Mouse (Mus musculus) left cerebral cortex, adult 2 months (tissue): ENCODE results near the gene Cfap99. TPM values are rescaled to one million over a fixed set of nuclear protein-coding genes. Genes with fewer than 3 reads are reported as not detected.

ENCODE experiments used
- DNase-seq, 2 experiments: peaks; one replicate each; pipeline ENCODE4 v3.0.0; 2021 to 2022; ENCODE audit warnings: low spot score in 2 of 2, mixed read lengths in 1 of 2; ENCODE audit errors: extremely low spot score in 1 of 2
- H3K27ac ChIP-seq: fragments of 200-600 bp; 2 replicates; pipeline ENCODE4 v1.8.1; 2022
- H3K4me3 ChIP-seq: fragments of 200-600 bp; 2 replicates; pipeline ENCODE4 v1.8.1; 2022
- CTCF ChIP-seq: fragments of 200-600 bp; IDR thresholded peaks from 2 replicates; pipeline ENCODE4 v1.8.1; 2022; ENCODE audit warnings: antibody characterized with exemption, mild to moderate bottlenecking, moderate library complexity
- intact Hi-C: fragments of 180-260 bp; cut with DNase I; formaldehyde crosslinking; loops from one replicate; pipeline ENCODE4 v1.15.1; 2025
- total RNA-seq, 2 experiments: library from RNA; stranded (reverse); gene quantifications; 2 replicates each; pipeline ENCODE4 v1.2.3; 2021

The Cfap99 gene
- total RNA-seq, 2 experiments from 2014 or later: 1.4 to 1.5 TPM

DNA sequence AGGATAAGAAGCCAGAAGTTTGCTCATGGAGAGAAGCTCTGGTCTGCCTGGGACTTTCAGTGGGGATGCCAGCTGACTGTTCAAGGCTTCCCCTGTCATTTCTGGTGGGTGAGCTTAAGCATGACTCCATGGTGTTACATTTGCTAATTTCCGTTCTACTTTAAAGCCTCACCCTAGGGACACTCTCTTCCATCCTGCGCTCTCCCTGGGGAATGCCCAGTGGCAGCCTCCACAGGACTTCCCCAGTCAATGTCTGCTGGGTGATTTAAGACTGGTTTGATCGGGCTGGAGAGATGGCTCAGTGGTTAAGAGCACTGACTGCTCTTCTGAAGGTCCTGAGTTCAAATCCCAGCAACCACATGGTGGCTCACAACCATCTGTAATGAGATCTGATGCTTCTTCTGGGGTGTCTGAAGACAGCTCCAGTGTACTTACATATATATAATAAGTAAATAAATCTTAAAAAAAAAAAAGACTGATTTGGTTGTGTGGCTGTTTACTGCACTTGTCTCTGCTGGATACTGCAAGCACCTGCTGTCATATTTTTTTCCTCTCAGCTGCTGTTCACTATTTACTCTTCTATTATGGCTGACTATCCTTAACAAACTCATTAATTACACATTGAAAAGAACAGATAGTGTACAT lies 29.1 kb upstream of the Cfap99 start:
- Histone ChIP-seq H3K27ac (no peak overlapping the region), H3K4me3 (no peak overlapping the region)
- TF ChIP-seq CTCF: no peak
- no peak for DNase-seq
- intact Hi-C loops: no loop called here

DNA sequence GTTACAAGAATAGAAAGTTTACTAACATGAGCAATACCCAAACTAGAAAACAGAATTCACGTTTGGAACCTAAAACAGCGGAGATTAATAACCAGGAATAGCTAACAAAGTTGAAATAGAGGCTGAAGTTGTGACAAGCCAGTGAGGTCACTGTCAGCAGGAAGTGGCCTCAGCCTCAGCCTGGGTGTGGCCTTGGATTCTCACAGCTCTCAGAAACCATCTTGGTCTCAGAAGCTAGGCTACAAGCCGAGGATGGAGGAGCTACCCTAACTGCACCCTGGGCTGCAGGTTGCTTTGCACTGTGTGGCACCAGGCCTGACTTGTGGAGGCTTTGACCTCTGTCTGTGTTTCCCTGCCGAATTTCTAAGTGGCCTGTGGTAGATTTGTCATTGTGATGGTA lies 22.3 kb upstream of the Cfap99 start:
- H3K4me3 ChIP-seq: no peak overlapping the region
- DNase-seq: no peak
- H3K27ac ChIP-seq: no peak overlapping the region
- intact Hi-C loops: no loop called here
- no peak for TF ChIP-seq CTCF

DNA sequence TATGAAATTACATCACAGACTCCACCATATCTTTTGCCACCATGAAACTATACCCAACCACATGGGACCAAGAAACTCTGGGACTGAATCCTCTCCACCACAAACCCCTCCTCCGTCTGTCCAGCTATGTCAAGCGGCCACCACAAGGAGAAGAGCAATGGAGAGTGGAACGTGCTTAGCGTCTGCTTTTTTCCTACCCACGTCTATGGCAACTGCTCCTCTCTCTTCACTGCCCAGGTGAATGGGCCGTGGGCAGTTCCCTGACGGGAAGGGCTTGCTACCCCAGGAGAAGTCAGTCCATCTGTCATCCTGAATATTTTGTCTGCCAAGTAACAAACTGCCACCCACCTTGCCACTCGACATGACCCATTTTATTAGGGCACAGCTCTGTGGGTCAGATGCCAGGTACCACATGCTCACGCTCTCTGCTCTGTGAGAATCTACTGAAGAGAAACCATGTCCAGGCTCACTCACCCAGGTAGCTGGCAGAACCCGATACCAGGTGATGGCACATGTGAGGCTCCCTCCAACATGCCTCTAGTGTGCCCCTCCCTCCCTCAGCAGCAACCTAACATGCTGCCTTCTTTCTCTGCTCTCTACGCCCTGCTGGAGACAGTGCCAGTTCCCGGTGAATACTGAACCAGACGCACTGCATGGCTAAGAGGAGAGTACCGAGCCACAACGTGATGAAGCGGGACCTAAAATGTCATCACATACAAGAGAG lies 19.0 kb upstream of the Cfap99 start:
- TF ChIP-seq CTCF: no peak
- DNase-seq: no peak
- intact Hi-C loops: no loop called here
- no peak overlapping the region; the same call in 1 of the 2 replicates for H3K27ac ChIP-seq
- H3K4me3 ChIP-seq: no peak overlapping the region

DNA sequence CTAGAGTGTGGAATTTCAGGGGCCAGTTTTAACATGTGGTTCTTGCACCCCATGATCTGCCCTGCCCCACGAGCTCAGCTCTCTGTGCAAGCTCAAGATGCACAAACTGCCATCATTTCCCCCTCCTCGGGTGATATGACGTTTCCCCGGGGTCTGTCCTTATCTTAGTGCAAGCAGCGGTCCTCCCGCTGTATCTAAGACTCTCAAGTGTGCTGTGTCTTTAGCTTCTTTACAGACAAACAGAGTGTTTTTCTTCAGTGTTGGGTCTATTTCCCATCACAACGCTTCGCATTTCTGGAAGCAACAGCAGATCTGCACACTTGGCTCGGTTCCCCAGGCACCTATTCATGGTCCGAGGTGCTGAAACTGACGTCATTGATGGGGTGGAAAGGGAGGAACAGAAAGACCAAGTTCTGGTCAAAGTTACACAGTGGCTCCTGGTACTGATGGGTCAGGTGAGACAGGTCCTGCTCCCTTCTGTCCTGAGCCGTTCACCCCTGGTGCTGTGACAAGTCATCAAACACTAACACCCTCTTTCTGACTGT lies 18.4 kb upstream of the Cfap99 start:
- no peak for TF ChIP-seq CTCF
- H3K27ac ChIP-seq: no peak overlapping the region
- intact Hi-C loops: no loop called here

DNA sequence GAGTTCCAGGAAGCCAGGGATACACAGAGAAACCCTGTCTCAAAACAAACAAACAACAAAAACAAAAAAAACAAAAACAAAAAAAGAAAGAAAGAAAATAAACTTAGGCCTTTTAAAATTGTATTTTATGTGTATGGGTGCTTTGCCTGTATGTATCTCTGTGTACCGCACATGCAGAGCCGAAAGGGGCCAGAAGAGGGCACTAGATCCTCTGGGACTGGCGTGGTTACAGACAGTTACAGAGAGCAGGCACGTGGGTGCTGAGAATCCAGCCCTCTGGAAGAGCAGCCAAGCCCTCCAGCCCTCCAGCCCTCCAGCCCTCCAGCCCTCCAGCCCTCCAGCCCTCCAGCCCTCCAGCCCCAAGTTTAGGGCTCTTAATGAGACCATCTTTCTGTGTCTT lies 16.7 kb upstream of the Cfap99 start:
- DNase-seq: no peak
- intact Hi-C loops: no loop called here

More for the DNA sequence above, 18.4 kb upstream of the Cfap99 start:
- no peak for DNase-seq
- H3K4me3 ChIP-seq: no peak overlapping the region

DNA sequence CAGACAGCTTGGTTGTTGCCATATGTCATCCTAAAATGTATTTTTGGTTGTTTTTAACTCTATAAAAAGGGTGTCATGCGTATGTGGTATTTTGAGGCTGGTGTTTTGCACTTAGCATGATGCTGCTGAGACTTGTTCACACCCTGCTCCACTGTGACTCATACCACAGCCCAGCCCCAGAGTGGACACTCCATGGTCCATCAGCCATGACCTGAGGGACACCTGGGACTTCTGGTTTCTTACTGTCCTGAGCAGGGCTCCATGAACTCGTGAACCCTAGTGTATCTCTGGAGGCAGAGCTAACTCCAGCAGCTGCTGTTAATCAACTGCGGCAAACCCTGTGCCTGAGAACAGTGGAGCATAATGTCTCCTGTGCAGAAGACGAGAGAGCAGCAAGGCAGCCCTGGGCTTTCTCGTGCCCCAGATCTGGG lies 15.1 kb upstream of the Cfap99 start:
- intact Hi-C loops: no loop called here
- no peak for DNase-seq
- Histone ChIP-seq H3K4me3 (no peak overlapping the region), H3K27ac (peak overlapping the region; percentile 78)
- TF ChIP-seq CTCF: no peak

More for the DNA sequence above, 16.7 kb upstream of the Cfap99 start:
- Histone ChIP-seq H3K27ac (no peak overlapping the region; the same call in 1 of the 2 replicates), H3K4me3 (no peak overlapping the region)
- peak; percentile 55 for TF ChIP-seq CTCF

DNA sequence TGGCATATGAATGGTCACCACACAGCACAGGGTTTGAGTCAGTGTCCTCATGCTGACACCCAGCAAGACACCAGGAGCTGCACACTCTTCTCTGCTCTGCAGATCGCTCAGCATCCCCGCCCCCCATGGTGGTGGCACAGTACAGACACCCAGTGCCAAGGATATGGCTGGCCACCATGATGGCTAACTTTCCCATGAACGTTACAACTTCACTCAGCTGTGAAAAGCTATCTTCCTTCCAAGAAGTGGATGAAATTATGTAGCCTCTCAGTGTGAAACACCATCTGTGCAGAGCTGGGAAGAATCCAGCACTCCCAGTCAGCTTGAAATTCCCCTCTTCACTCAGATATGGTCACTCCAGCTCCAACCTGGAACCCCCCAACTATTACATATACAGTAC lies 14.1 kb upstream of the Cfap99 start:
- no peak for DNase-seq
- intact Hi-C loops: no loop called here

DNA sequence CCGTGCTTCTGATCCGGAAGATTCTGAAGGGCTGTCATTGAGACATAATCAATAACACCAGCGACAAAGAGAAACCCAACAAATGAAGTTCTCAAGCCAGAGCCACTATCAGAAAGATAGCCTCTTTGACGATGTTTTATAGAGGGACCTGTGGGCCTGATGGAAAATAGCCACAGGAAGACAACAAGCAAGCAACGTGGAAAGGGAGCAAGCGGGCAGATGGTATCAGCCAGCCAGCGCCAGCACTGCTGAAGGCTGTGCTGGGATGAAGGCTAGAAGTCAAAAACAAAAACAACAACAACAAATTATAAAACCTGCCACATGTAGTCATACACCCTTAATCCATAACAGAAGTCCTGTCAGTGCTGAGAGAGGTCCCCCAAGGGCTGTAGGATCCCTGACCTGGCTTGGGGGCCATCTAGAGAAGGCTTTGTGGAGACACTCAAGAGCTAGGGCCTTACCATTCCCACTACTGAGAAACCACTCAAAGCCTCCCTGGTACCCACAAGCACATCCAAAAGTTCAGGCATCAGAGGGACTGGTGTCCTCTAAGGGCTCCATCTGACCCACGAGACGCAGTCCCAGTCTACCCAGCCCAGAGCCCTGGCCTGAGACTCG lies 13.6 kb upstream of the Cfap99 start:
- DNase-seq: no peak
- intact Hi-C loops: no loop called here
- no peak for TF ChIP-seq CTCF
- Histone ChIP-seq H3K27ac (peak overlapping the region; percentile 41), H3K4me3 (no peak overlapping the region)

More for the DNA sequence above, 14.1 kb upstream of the Cfap99 start:
- H3K4me3 ChIP-seq: no peak overlapping the region
- peak overlapping the region; percentile 78 for H3K27ac ChIP-seq
- TF ChIP-seq CTCF: no peak

DNA sequence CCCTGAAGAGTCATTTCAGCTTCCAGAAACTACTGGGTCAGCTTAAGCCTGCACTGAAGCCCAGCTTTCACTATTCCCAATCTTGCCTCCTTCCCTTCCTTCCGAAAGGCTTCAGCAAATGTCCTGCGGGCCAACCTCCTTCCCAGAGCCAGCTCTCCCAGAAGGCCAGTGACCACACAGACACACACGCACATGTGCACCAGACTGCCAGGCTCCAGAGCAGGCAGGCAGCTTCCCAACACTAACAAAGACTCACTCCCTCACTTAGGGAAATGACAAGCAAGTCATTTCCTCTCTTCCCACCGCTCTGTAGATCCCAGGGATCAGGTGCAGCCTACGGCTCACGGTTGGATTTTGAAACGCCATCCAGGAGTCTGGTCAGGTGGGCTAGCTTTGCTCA lies 12.2 kb upstream of the Cfap99 start:
- no peak for DNase-seq
- intact Hi-C loops: loop anchor here (1.0 kb wide), 2 partner anchors 34 to 81 kb away; no protein-coding TSS in a partner anchor
- Histone ChIP-seq H3K4me3 (no peak overlapping the region), H3K27ac (peak overlapping the region; percentile 71)
- no peak for TF ChIP-seq CTCF

DNA sequence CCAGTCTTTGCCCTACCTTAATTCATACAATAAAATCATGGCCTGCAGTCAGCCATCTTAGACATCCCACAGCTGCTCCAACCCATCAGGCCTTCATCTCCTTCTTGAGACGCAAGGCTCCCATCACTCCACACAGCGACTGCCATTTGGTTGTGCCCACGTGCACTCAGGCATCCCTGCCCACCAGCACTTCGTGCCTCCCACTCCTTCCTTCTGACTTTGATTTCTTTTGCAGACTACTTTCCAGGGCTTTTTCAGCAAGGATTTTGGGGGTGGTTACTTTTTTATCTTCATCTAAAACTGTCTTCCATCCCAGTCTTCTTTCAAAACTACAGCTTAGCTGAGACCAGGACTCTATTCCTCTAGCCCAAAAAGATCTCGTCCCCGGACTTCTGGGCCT lies 11.7 kb upstream of the Cfap99 start:
- intact Hi-C loops: loop anchor here (1.0 kb wide), 2 partner anchors 34 to 81 kb away; no protein-coding TSS in a partner anchor
- no peak for TF ChIP-seq CTCF
- peak in 1 of 2 experiments; percentile 46 for DNase-seq
- peak overlapping the region; percentile 71 for H3K27ac ChIP-seq
- no peak overlapping the region for H3K4me3 ChIP-seq

DNA sequence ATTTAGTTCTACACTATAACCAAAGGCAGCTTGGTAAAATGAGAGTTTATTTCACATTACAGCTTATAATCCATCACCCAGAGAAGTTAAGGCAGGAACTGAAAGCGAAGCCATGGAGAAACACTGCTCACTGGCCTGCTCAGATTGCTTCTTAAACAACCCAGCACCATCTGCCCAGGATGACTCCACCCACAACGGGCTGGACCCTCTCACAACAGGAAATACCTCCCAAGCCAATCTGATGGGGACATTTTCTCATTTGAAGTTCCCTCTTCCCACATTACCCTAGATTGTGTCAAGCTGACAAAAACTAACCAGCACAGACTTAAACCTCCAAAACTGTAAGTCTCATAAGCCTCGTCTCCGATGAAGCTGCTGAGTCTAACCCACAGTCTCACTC lies 10.3 kb upstream of the Cfap99 start:
- no peak for TF ChIP-seq CTCF
- intact Hi-C loops: no loop called here
- H3K27ac ChIP-seq: no peak overlapping the region
- H3K4me3 ChIP-seq: no peak overlapping the region
- no peak for DNase-seq

DNA sequence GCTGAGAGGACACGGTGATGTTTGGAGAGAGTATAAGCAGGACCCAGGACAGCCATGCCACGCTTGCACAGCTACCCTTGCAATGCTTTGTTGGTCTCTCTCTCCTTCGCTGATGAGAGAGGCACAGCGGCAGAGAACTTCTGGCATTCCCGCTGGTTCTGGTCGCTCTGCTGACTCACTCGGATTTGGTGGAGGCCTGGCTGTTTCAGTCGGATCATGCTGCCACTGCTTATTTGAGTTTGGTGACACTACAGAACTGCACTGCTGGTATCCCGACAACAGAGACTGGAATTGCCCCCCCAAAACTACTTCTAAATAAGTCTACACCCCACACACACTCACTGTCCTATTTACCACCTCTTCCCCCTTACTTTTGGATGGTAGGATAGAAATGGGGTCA lies 9.2 kb upstream of the Cfap99 start:
- no peak for TF ChIP-seq CTCF
- Histone ChIP-seq H3K4me3 (no peak overlapping the region), H3K27ac (no peak overlapping the region; the same call in 1 of the 2 replicates)
- DNase-seq: no peak
- intact Hi-C loops: no loop called here
